ENCODE assay signal across 8 mouse cellular contexts in the genomic region with DNA sequence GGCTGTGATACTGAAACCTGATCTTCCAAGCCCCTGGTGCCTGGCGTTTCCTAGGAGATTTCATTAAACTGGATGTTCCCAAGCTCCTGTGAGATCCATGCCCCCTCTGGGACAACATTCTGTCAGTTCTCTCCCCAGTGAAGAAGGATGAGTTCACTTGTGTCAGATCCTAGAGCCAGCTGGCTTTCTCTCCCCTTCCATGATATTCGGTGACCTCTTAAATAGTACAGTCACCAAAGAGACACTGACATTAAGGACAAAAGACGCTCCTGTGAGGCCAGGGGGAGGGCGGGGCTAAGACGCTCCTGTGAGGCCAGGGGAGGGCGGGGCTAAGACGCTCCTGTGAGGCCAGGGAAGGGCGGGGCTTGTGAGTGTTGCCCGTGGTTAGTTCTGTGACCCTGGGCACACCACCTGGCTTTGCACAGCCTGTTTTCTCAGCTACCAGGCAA. TPM values are rescaled to one million over a fixed set of nuclear protein-coding genes. Genes with fewer than 3 reads are reported as not detected.
DNase-seq lines count a peak whose midpoint lies in the region; ATAC-seq and TF ChIP-seq lines count a peak whose summit lies in the region.

No protein-coding gene starts in this region.

- ATAC-seq in heart, embryonic 16.5 days (replicated peaks; ENCODE audit: extremely low read depth, insufficient read depth, low FRiP score) = peak; percentile 33; the same call in 1 of the 2 replicates
- peak; percentile 95 for ATAC-seq in megakaryocyte-erythroid progenitor cell, adult 5-6 weeks (replicated peaks; ENCODE audit: low FRiP score, low TSS enrichment, poor library complexity, severe bottlenecking)
- 0 out of 2 replicates have a peak, but pooled peaks have one; percentile 46 for ATAC-seq in stomach, embryonic 14.5 days (ENCODE audit: insufficient number of reproducible peaks, insufficient read depth, low FRiP score, low read depth)

- peaks cover 26% of the 10 kb centered on the region for H3K4me1 ChIP-seq in heart, embryonic 16.5 days (ENCODE audit: control insufficient read depth, insufficient read depth, low read length)
- H3K4me1 ChIP-seq in stomach, embryonic 14.5 days (ENCODE audit: control insufficient read depth, insufficient read depth, low read length) = 0 out of 2 replicates have a peak, but pooled peaks cover 7% of the 10 kb centered on the region

- intact Hi-C loops in gastrocnemius, adult 2 months (cut with DNase I) = no loop called here

- no peak overlapping the region for H3K9ac ChIP-seq in heart, embryonic 16.5 days (ENCODE audit: low read length)
- no peak overlapping the region for H3K9ac ChIP-seq in stomach, embryonic 14.5 days (replicated peaks; ENCODE audit: low read depth, low read length)

- DNase-seq in gastrocnemius, adult 2 months = peak; percentile 61
- DNase-seq in gastrocnemius, postnatal 10 days = no peak
- peak; percentile 68 for DNase-seq in c-Kit-negative CD71-positive TER-119-positive erythroid progenitor cells, embryonic 14.5 days (ENCODE audit: low read depth, low spot score)
- DNase-seq in kidney, postnatal 25 days = peak; percentile 88 to 90
- no peak for DNase-seq in left cerebral cortex, adult 9 months (ENCODE audit: low spot score in 2 of 2)

- 4% methylated on average over 9 of the region's 9 CpGs for WGBS in heart, embryonic 16.5 days
- 1% methylated on average over 9 of the region's 9 CpGs for WGBS in stomach, embryonic 14.5 days

- H3K9me3 ChIP-seq in heart, embryonic 16.5 days (replicated peaks; ENCODE audit: control insufficient read depth, low read length) = no peaks in the 10 kb centered on the region
- no peaks in the 10 kb centered on the region for H3K9me3 ChIP-seq in stomach, embryonic 14.5 days (ENCODE audit: control insufficient read depth, low read depth, low read length)

- TF ChIP-seq CTCF in gastrocnemius, adult 2 months (IDR thresholded peaks at IDR 0.05) = no peak

- peak overlapping the region; percentile 52 for H3K4me2 ChIP-seq in heart, embryonic 16.5 days (ENCODE audit: low read depth, low read length)
- peak overlapping the region; percentile 30 for H3K4me2 ChIP-seq in stomach, embryonic 14.5 days (replicated peaks; ENCODE audit: low read depth, low read length)

- no peaks in the 10 kb centered on the region for H3K36me3 ChIP-seq in heart, embryonic 16.5 days (ENCODE audit: control insufficient read depth, insufficient read depth)
- no peaks in the 10 kb centered on the region for H3K36me3 ChIP-seq in stomach, embryonic 14.5 days (ENCODE audit: control insufficient read depth, insufficient read depth, low read length)

- H3K27me3 ChIP-seq in heart, embryonic 16.5 days (ENCODE audit: control insufficient read depth, insufficient read depth, low read length) = peaks cover 3% of the 10 kb centered on the region
- no peaks in the 10 kb centered on the region for H3K27me3 ChIP-seq in stomach, embryonic 14.5 days (ENCODE audit: control insufficient read depth, insufficient read depth, low read length)

- H3K4me3 ChIP-seq in gastrocnemius, adult 2 months = peak overlapping the region; percentile 39
- H3K4me3 ChIP-seq in heart, embryonic 16.5 days (ENCODE audit: low read length) = no peak overlapping the region
- H3K4me3 ChIP-seq in stomach, embryonic 14.5 days (ENCODE audit: low read depth, low read length) = no peak overlapping the region

- no peak overlapping the region for H3K27ac ChIP-seq in gastrocnemius, adult 2 months
- no peak overlapping the region for H3K27ac ChIP-seq in heart, embryonic 16.5 days (ENCODE audit: low read length)
- H3K27ac ChIP-seq in stomach, embryonic 14.5 days (ENCODE audit: low read length) = no peak overlapping the region

RNA-seq across cellular contexts. Expression of a gene that starts 31.7 kb away (rescaled TPM):
- 10 to 100 TPM; 33.6 to 58.6 TPM for total RNA-seq in gastrocnemius, adult 2 months (2021)
- 10 to 100 TPM; 58.3 to 74.2 TPM for total RNA-seq in gastrocnemius, postnatal 10 days (2021)
- 0.54 TPM in 1 of 2 replicates, not detected in the other for polyA plus RNA-seq in heart, embryonic 16.5 days (2015; fragmentation: Nextera tagmentation; extraction: Ambion mirVana)
- total RNA-seq in megakaryocyte-erythroid progenitor cell, adult 5-6 weeks (2014; fragmentation: Nextera tagmentation) = not detected in 2 replicates
- total RNA-seq in megakaryocyte-erythroid progenitor cell, adult 5-6 weeks (2017) = not detected in 2 replicates
- not detected in 2 replicates for polyA plus RNA-seq in stomach, embryonic 14.5 days (2014; fragmentation: Nextera tagmentation; extraction: Ambion mirVana)

Comparison
In these comparisons a context has a peak if more than half of its experiments do, and no peak if none do; other contexts are left out.
1. DNase-seq: peak in gastrocnemius, adult 2 months (single experiment), c-Kit-negative CD71-positive TER-119-positive erythroid progenitor cells, embryonic 14.5 days (single experiment) and kidney, postnatal 25 days (2 of 2); none in gastrocnemius, postnatal 10 days (single experiment) and left cerebral cortex, adult 9 months (0 of 2).
2. ATAC-seq: peak in every context shown above with its lines; median percentile 95 in megakaryocyte-erythroid progenitor cell, adult 5-6 weeks; 46 in stomach, embryonic 14.5 days; 33 in heart, embryonic 16.5 days.
3. RNA of a gene that starts 31.7 kb away (total RNA-seq): 58.3 to 74.2 TPM in gastrocnemius, postnatal 10 days and 33.6 to 58.6 TPM in gastrocnemius, adult 2 months; not detected in megakaryocyte-erythroid progenitor cell, adult 5-6 weeks; every median in the first group is over 10 times any median in the second.